Mouse (Mus musculus) kidney, postnatal 36 days (tissue): Measurements from ENCODE around the gene Insm2.
A peak's percentile ranks its signal among the peaks of the same experiment; 100 is the strongest.

Experiments
- DNase-seq, 2 experiments: peaks; one replicate each; pipeline ENCODE4 v3.0.0; 2021 to 2022; ENCODE audit warnings: mixed read lengths in 2 of 2

Gene Insm2

DNA sequence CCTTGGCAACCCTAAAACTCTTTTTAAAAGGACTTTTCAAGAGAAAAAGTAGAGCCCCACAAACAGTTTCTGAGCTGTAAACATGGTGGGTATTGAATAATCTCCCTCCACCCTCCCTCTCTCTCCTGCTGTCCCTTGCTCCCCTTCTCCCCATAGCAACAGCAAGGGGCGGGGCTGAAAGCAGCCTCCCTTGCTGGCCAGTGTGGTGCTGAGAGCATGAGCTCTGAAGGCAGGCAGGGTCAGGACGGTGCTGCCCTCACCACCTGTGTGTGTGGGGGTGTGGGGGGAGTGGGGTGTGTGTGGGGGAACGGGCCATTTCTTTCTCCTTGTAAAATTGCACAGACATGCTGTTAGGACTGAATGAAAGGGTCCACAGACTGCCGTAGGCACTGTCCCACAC lies 8.7 kb downstream of the Insm2 start:
- DNase-seq = no peak

DNA sequence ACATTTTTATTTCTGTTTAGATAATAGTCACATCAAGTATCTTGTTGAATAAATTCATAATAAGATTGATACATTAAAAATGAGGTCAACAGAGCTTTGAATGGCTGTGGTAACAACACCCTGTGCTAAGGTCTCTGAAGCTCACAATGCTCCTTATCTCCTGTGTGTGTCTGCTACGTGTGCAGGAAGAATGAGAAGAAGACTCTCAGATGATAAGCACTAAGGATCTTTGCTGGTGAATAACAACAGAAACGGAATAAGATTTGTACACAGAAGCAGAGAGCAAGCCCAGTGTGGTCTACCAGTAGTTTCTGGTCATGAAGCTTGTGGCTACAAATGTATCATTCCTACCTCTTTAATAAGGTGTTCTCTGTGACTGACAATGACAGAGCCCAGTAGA lies 11.6 kb downstream of the Insm2 start:
- no peak for DNase-seq

DNA sequence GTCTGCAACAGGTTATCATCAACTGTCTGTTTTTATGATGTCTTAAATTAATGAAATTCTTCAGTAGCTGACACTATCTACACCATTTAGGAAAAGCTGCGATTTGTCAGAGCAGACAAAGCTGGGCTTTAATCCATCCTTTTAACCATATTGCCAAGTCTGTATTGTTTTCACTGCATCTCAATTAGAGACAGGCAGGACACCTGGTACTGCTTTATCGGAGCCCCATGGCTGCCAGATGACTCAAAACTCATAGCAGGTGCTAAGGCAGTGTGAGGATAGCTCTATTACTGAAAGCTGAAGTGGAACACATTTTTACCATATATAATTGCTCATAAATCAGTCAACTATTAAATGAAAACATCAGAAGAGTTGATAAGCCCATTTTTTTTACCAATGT lies 21.1 kb downstream of the Insm2 start:
- DNase-seq = no peak

DNA sequence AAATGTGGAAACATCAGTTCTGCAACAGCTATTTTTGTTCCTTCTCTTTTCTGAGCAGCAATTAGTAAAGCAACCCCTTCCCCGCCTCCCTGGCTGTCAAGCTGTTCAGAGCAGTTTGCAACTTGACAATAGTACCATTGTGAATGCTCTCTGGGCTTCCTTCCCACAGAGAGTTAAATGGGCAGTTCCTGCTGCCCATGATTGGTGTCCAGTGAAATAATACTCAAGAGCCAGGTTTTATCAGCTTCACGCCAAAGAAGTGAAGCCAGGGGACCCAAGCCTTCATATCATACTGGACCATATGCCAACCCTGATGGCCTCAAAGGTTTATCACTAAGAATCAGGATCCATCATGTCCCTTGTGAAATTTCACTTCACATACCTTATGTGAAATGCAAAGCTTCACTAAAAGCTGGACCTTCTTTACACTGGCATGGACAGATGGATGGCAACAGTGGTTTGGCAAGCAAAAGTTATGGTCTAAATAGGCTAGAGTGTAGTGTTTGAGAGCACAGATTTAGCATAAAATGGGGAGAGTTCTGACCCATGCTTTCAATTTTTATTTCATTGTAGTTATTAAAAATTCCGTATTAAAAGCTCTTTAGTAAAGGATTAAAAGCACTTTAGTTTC lies 23.5 kb downstream of the Insm2 start:
- DNase-seq = no peak

DNA sequence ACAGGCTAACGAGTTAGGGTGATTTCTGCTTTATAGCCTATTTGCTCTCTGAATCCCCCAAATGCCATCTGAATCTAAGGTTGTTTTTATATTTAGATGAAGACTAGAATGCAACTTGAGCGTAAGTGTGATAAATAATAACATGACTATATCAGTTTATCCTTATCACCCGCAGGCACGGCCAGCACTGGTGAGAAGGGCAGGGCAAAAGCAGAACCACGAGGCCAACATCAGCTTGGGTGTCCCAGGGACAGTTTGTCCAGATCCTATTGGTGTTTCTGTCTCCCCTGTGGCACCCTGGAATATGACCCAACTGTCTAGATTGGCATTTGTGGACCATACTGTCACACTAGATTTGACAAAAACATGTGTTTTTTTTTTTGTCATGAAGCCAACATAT lies 24.0 kb downstream of the Insm2 start:
- no peak for DNase-seq

DNA sequence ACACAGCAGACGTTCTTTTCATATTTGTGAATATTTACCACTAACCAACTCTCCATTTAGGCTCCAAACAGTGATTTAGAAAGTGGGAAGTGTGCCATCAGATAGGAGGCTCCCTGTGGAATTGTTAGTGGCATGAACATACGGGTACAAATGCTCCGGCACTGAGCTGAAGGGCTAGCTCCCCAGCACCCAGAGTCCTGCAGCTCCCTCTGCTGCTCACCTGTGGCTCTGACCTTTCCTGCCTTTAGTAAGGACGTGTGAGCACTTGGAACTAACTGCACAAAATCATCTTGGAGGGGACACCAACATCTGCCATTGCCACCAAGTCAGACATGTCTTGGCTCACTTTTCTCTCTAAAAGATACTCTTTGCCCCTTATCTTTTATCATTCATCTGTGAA lies 27.5 kb downstream of the Insm2 start:
- peak in 1 of 2 experiments; percentile 25 for DNase-seq

DNA sequence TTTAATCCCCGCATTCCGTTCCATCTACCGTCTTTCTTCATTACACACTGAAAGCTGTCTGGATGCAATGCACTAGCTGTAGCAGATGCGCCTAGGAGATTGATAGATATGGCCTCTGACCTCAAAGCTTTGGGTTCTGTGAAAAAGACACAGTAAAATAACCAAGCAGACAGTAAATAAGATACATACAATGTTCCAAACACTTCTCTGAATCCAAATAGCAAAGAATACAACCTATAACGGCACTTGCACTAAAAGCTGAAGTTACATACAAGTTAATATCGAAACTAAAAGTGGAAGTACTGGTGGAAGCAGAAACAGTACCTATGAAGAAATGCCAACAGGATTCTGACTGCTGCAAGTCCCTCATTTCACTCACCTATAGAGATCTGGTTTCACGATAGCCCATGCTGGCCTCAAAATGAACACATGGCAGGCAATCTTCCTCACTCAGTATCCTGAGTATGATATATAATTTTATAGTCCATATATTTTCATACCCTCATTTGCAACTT lies 48.8 kb downstream of the Insm2 start:
- no peak for DNase-seq
